Mouse (Mus musculus) C2C12 (cell line): ENCODE results near the gene Scamp4.

Experiments used
- CEBPB ChIP-seq: IDR thresholded peaks from one replicate; pipeline ENCODE4 v1.6.1; 2011; ENCODE audit warnings: low read depth, mild to moderate bottlenecking, control low read depth, moderate library complexity
- CTCF ChIP-seq: IDR thresholded peaks from one replicate; pipeline ENCODE4 v1.5.1; 2011; ENCODE audit not compliant: control insufficient read depth, insufficient read depth, insufficient read length
- FOSL1 ChIP-seq: IDR thresholded peaks from one replicate; pipeline ENCODE4 v1.8.0; 2011; ENCODE audit warnings: mild to moderate bottlenecking, low read length; ENCODE audit not compliant: poor library complexity, insufficient read depth, severe bottlenecking
- MAX ChIP-seq: IDR thresholded peaks from one replicate; pipeline ENCODE4 v1.6.1; 2011; ENCODE audit warnings: mild to moderate bottlenecking, control low read depth
- MYOG ChIP-seq: IDR thresholded peaks from one replicate; pipeline ENCODE4 v1.6.1; 2011; ENCODE audit not compliant: control insufficient read depth, insufficient read length; ENCODE audit errors: extremely low read depth
- USF1 ChIP-seq: IDR thresholded peaks from one replicate; pipeline ENCODE4 v1.6.1; 2011; ENCODE audit warnings: low read depth, mild to moderate bottlenecking, control low read depth, moderate library complexity

- TF ChIP-seq MAX, result no peak
- TF ChIP-seq CEBPB, result no peak
- TF ChIP-seq CTCF, result no peak
- no peak for TF ChIP-seq USF1
- TF ChIP-seq FOSL1, result no peak
- no peak for TF ChIP-seq MYOG
Measured at GRCm38 (mm10) chr10:80568876-80569275, 33.8 kb upstream of the Scamp4 start.
